Mouse (Mus musculus): Measurements from ENCODE around the gene Nfia. TPM values are rescaled to one million over a fixed set of nuclear protein-coding genes. Genes with fewer than 3 reads are reported as not detected.

Nfia gene
- polyA plus RNA-seq, 1 experiment from 2014 or later, result 37.2 TPM

DNA sequence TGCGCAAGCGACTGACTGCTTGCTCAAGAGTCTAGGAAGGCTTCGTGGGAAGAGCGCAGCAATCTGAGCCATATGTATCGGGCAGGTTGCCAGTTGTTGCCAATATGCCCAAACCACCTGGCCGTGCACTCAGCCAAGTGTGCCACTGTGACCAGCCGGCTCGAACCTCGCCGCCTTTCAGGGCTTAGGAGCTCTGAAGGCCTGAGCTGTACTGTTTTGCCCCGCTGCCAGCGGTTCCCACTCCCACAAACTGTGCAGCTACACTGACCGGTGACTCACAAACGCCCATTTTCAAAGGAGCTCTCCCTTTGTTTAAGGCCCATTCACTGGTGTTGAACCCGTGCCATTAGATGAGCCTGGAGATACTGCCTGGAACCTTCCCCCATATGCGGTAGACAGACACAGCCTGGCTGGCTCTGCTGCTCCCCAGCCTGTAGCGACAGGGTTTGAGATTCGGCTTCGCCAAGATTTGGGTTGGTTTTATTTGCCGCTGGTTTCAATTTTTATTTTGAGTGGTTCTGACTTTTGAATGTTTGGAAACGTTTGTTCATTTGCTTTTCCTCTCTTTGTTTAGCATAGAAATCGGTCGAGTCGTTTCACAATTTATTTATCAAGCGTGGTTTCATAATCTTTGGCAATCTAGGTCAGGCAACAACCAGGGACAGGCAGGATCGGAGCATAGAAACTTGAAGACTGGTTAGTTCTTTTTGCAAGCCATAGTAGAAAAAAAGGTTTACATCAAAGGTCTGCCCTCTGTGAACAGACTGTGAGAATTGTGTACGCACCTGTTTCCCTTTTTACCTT is 138.4 kb downstream of the Nfia start:
- DNase-seq (peak; percentile 69), ATAC-seq (ENCODE audit: low FRiP score, low TSS enrichment) (peak; percentile 67)
- H3K4me3 ChIP-seq (replicated peaks; ENCODE audit: low read depth, low read length), result no peak overlapping the region
- H3K9ac ChIP-seq (replicated peaks; ENCODE audit: low read length), result no peak overlapping the region
- no peak overlapping the region for H3K4me2 ChIP-seq (ENCODE audit: low read length)
- peak overlapping the region; percentile 20 for H3K27ac ChIP-seq (replicated peaks; ENCODE audit: low read depth, low read length)
- WGBS, result 71% methylated on average over 27 of the region's 27 CpGs
- peaks cover 6% of the 10 kb centered on the region; the same call in 1 of the 2 replicates for H3K4me1 ChIP-seq (ENCODE audit: control insufficient read depth, insufficient read depth, low read length)
- H3K9me3 ChIP-seq (ENCODE audit: control insufficient read depth, low read length), result no peaks in the 10 kb centered on the region
- no peaks in the 10 kb centered on the region for H3K36me3 ChIP-seq (ENCODE audit: control insufficient read depth, insufficient read depth, low read length)
- no peaks in the 10 kb centered on the region for H3K27me3 ChIP-seq (ENCODE audit: control insufficient read depth, insufficient read depth, low read length)

DNA sequence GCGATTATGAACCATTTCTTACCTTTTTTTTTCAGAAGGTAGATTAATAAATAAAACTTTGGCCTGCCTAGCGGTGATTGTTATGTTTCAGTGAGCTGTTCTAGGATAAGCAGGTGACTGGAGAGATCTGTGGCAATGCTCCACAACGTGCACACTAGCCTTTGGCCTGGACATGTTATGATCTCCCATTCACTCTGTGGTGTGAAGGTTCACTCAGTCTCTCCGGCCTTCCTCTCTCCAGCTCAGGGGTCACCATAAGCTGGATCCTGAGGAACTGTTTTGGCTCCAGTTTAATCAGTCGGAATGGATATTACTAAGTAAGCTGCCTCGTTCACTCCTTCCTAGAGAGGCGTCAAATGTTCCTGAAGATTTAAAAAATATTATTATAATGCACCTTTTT is 139.2 kb downstream of the Nfia start:
- ATAC-seq (ENCODE audit: low FRiP score, low TSS enrichment) (no peak), DNase-seq (no peak)
- no peaks in the 10 kb centered on the region for H3K9me3 ChIP-seq (ENCODE audit: control insufficient read depth, low read length)
- H3K27me3 ChIP-seq (ENCODE audit: control insufficient read depth, insufficient read depth, low read length), result no peaks in the 10 kb centered on the region
- H3K36me3 ChIP-seq (ENCODE audit: control insufficient read depth, insufficient read depth, low read length), result no peaks in the 10 kb centered on the region
- no peak overlapping the region for H3K4me2 ChIP-seq (ENCODE audit: low read length)
- no peak overlapping the region for H3K27ac ChIP-seq (replicated peaks; ENCODE audit: low read depth, low read length)
- no peak overlapping the region for H3K4me3 ChIP-seq (replicated peaks; ENCODE audit: low read depth, low read length)
- 91% methylated on average over 7 of the region's 7 CpGs for WGBS
- no peak overlapping the region for H3K9ac ChIP-seq (replicated peaks; ENCODE audit: low read length)
- H3K4me1 ChIP-seq (ENCODE audit: control insufficient read depth, insufficient read depth, low read length), result peaks cover 6% of the 10 kb centered on the region; the same call in 1 of the 2 replicates

DNA sequence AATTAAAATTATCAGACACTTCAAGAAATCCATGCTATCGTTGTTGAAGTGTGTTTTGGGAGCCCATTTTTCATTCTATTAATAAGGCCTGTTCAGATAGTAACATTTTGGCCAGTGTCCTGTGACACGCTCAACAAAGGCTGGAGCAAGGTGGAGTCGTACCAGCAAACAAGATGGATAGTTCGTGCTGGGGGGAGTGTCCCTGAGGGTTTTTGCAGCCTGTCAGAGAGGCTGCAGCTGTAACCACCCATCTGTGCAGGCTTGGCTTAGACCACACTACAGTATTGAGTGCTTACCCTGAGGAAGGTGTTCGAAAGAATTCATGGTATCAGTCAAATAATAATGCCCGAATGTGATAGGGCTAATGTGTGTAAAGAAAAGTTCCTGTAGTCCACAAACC is 139.6 kb downstream of the Nfia start:
- Histone ChIP-seq H3K27me3 (ENCODE audit: control insufficient read depth, insufficient read depth, low read length) (no peaks in the 10 kb centered on the region), H3K4me3 (replicated peaks; ENCODE audit: low read depth, low read length) (no peak overlapping the region), H3K36me3 (ENCODE audit: control insufficient read depth, insufficient read depth, low read length) (no peaks in the 10 kb centered on the region), H3K4me2 (ENCODE audit: low read length) (no peak overlapping the region), H3K4me1 (ENCODE audit: control insufficient read depth, insufficient read depth, low read length) (peaks cover 6% of the 10 kb centered on the region; the same call in 1 of the 2 replicates), H3K9me3 (ENCODE audit: control insufficient read depth, low read length) (no peaks in the 10 kb centered on the region), H3K27ac (replicated peaks; ENCODE audit: low read depth, low read length) (no peak overlapping the region), H3K9ac (replicated peaks; ENCODE audit: low read length) (no peak overlapping the region)
- 73% methylated on average over 6 of the region's 6 CpGs for WGBS
- no peak for ATAC-seq (ENCODE audit: low FRiP score, low TSS enrichment)
- no peak for DNase-seq

DNA sequence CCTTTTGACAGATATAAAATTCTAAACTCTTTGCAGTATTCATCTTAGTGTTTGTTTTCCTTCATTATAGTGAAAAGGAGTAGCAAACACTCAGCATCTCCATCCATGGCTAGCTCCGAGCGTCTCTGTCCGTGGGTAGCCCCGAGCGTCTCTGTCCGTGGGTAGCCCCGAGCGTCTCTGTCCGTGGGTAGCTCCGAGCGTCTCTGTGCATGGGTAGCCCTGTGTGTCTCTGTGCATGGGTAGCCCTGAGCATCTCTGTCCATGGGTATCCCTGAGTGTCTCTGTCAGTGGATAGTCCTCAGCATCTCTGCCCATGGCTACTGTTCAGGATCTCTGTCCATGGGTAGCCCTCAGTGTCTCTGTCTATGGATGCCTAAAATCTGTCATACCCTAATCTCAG is 140.0 kb downstream of the Nfia start:
- peaks cover 9% of the 10 kb centered on the region for H3K4me1 ChIP-seq (ENCODE audit: control insufficient read depth, insufficient read depth, low read length)
- no peak overlapping the region for H3K27ac ChIP-seq (replicated peaks; ENCODE audit: low read depth, low read length)
- H3K27me3 ChIP-seq (ENCODE audit: control insufficient read depth, insufficient read depth, low read length), result no peaks in the 10 kb centered on the region
- DNase-seq (no peak), ATAC-seq (ENCODE audit: low FRiP score, low TSS enrichment) (no peak; the same call in 1 of the 2 replicates)
- WGBS, result 97% methylated on average over 11 of the region's 11 CpGs
- no peak overlapping the region for H3K4me3 ChIP-seq (replicated peaks; ENCODE audit: low read depth, low read length)
- H3K4me2 ChIP-seq (ENCODE audit: low read length), result no peak overlapping the region
- no peaks in the 10 kb centered on the region for H3K36me3 ChIP-seq (ENCODE audit: control insufficient read depth, insufficient read depth, low read length)
- no peaks in the 10 kb centered on the region for H3K9me3 ChIP-seq (ENCODE audit: control insufficient read depth, low read length)
- H3K9ac ChIP-seq (replicated peaks; ENCODE audit: low read length), result no peak overlapping the region

DNA sequence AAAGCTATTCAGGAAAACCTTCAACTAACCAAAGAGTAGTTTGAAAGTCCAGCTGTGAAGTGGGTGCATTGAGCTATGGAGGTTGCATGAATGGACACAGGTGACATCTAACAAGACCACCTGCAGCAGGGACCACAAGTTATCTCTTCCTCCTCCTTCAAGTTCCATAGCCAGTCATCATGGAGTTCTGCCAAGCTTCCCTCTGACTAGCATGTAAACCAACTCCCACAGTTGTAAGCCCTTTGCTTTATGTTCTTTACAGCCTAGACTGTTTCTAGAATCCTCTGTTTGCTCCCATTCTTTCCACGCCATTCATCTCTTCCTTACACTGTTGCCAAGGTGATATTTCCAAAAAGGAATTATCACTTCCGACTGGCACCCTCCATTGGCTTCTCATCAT is 141.8 kb downstream of the Nfia start:
- no peak overlapping the region for H3K4me2 ChIP-seq (ENCODE audit: low read length)
- H3K36me3 ChIP-seq (ENCODE audit: control insufficient read depth, insufficient read depth, low read length), result no peaks in the 10 kb centered on the region
- ATAC-seq (ENCODE audit: low FRiP score, low TSS enrichment) (no peak), DNase-seq (no peak)
- H3K9me3 ChIP-seq (ENCODE audit: control insufficient read depth, low read length), result no peaks in the 10 kb centered on the region
- WGBS, result 75% methylated on average over 2 of the region's 2 CpGs
- H3K4me3 ChIP-seq (replicated peaks; ENCODE audit: low read depth, low read length), result no peak overlapping the region
- H3K27me3 ChIP-seq (ENCODE audit: control insufficient read depth, insufficient read depth, low read length), result no peaks in the 10 kb centered on the region
- H3K9ac ChIP-seq (replicated peaks; ENCODE audit: low read length), result no peak overlapping the region
- no peak overlapping the region for H3K27ac ChIP-seq (replicated peaks; ENCODE audit: low read depth, low read length)
- H3K4me1 ChIP-seq (ENCODE audit: control insufficient read depth, insufficient read depth, low read length), result peaks cover 18% of the 10 kb centered on the region

DNA sequence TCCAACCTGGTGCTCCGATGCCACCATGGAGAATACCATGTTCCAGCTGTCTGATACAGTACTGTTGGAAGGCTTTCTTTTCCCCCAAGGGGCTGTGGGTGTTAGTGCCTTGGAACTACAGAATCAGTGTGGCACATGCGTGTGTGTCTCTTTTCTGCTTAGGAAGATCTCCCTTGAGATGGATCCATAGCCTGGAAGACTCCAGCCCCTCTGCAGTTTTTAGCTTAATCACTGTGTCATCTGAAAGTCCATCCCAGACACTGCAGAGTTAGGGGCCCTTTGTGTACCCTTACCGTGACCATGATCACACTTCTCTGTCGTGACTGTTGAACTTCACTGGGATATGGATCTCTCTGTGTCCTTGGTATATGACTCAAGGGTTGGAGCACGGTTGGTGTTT is 142.2 kb downstream of the Nfia start:
- ATAC-seq (ENCODE audit: low FRiP score, low TSS enrichment) (no peak), DNase-seq (no peak)
- H3K9ac ChIP-seq (replicated peaks; ENCODE audit: low read length), result no peak overlapping the region
- no peaks in the 10 kb centered on the region for H3K9me3 ChIP-seq (ENCODE audit: control insufficient read depth, low read length)
- no peak overlapping the region for H3K4me3 ChIP-seq (replicated peaks; ENCODE audit: low read depth, low read length)
- H3K36me3 ChIP-seq (ENCODE audit: control insufficient read depth, insufficient read depth, low read length), result no peaks in the 10 kb centered on the region
- no peak overlapping the region for H3K4me2 ChIP-seq (ENCODE audit: low read length)
- 90% methylated on average over 5 of the region's 5 CpGs for WGBS
- H3K27ac ChIP-seq (replicated peaks; ENCODE audit: low read depth, low read length), result no peak overlapping the region
- peaks cover 18% of the 10 kb centered on the region for H3K4me1 ChIP-seq (ENCODE audit: control insufficient read depth, insufficient read depth, low read length)
- no peaks in the 10 kb centered on the region for H3K27me3 ChIP-seq (ENCODE audit: control insufficient read depth, insufficient read depth, low read length)

DNA sequence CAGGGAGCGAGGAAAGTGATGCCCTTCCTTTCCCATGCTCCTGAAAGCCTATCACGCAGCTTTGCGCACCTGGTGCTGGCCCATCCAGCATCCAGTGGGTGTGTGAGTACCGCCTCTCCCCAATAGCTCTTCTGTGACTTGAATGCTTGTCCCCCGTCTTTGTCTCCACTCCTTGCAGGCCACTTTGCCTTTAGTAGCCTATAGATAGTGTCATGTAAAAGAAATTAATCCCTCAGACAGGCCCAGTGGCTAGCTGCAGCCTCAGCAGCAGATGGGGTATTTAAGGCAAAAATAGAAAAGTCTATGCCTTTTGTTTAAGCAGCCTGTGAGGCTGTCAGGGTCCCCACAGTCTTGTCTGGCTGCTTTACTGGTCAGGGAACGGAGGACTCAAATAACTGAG is 145.0 kb downstream of the Nfia start:
- DNase-seq, result peak; percentile 25
- ATAC-seq (ENCODE audit: low FRiP score, low TSS enrichment), result peak; percentile 53; the same call in 1 of the 2 replicates
- no peak overlapping the region for H3K4me3 ChIP-seq (replicated peaks; ENCODE audit: low read depth, low read length)
- peak overlapping the region; percentile 6; the same call in 1 of the 2 replicates for H3K27ac ChIP-seq (replicated peaks; ENCODE audit: low read depth, low read length)
- H3K4me1 ChIP-seq (ENCODE audit: control insufficient read depth, insufficient read depth, low read length), result peaks cover 21% of the 10 kb centered on the region
- H3K36me3 ChIP-seq (ENCODE audit: control insufficient read depth, insufficient read depth, low read length), result no peaks in the 10 kb centered on the region
- H3K9me3 ChIP-seq (ENCODE audit: control insufficient read depth, low read length), result no peaks in the 10 kb centered on the region
- H3K4me2 ChIP-seq (ENCODE audit: low read length), result no peak overlapping the region
- 25% methylated on average over 6 of the region's 6 CpGs for WGBS
- H3K27me3 ChIP-seq (ENCODE audit: control insufficient read depth, insufficient read depth, low read length), result no peaks in the 10 kb centered on the region
- H3K9ac ChIP-seq (replicated peaks; ENCODE audit: low read length), result no peak overlapping the region

DNA sequence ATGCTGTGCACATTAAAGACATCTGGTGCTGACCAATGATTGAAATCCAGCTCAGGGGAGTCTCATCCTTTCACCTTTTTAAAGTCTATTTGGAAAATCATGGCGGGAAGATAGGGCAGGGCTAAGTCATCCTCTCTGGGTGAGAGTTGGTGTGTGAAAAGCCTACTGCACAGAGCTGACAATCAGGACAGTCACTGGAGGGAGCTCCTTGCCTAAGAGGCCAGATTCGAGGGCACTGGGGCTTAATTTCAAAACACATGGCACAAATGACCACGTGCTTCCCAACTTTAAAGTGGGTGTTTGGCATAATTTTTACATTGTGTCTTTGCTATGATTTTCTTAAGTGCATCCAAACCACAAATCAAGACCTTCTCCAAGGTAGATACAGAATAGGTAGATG is 146.1 kb downstream of the Nfia start:
- H3K27me3 ChIP-seq (ENCODE audit: control insufficient read depth, insufficient read depth, low read length), result no peaks in the 10 kb centered on the region
- no peaks in the 10 kb centered on the region for H3K9me3 ChIP-seq (ENCODE audit: control insufficient read depth, low read length)
- H3K4me3 ChIP-seq (replicated peaks; ENCODE audit: low read depth, low read length), result no peak overlapping the region
- H3K36me3 ChIP-seq (ENCODE audit: control insufficient read depth, insufficient read depth, low read length), result no peaks in the 10 kb centered on the region
- DNase-seq (no peak), ATAC-seq (ENCODE audit: low FRiP score, low TSS enrichment) (0 out of 2 replicates have a peak, but pooled peaks have one; percentile 26)
- H3K27ac ChIP-seq (replicated peaks; ENCODE audit: low read depth, low read length), result no peak overlapping the region
- H3K4me1 ChIP-seq (ENCODE audit: control insufficient read depth, insufficient read depth, low read length), result peaks cover 19% of the 10 kb centered on the region
- 57% methylated on average over 3 of the region's 3 CpGs for WGBS
- no peak overlapping the region for H3K4me2 ChIP-seq (ENCODE audit: low read length)
- H3K9ac ChIP-seq (replicated peaks; ENCODE audit: low read length), result no peak overlapping the region

DNA sequence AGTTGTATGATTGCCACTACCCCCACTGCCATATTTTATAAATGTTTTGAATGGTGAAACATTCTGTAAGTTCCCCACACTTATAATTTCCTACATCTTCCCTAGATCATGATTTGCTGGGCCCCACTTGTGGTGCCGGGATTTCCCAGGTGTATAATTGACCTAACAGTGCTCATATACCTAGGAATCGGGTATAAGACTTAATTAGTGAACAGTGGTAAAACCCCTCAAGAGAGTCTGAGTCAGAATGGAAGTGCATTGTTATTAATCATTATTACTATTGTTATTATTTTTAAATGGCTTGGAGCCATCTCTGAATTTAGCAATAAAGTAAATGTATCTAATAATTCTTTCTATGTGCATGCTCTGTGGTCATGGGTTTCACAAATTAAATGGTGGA is 147.2 kb downstream of the Nfia start:
- Histone ChIP-seq H3K27me3 (ENCODE audit: control insufficient read depth, insufficient read depth, low read length) (no peaks in the 10 kb centered on the region), H3K27ac (replicated peaks; ENCODE audit: low read depth, low read length) (no peak overlapping the region), H3K4me2 (ENCODE audit: low read length) (no peak overlapping the region), H3K4me1 (ENCODE audit: control insufficient read depth, insufficient read depth, low read length) (peaks cover 19% of the 10 kb centered on the region), H3K9ac (replicated peaks; ENCODE audit: low read length) (no peak overlapping the region), H3K36me3 (ENCODE audit: control insufficient read depth, insufficient read depth, low read length) (no peaks in the 10 kb centered on the region), H3K4me3 (replicated peaks; ENCODE audit: low read depth, low read length) (no peak overlapping the region), H3K9me3 (ENCODE audit: control insufficient read depth, low read length) (no peaks in the 10 kb centered on the region)
- no peak for DNase-seq
- ATAC-seq (ENCODE audit: low FRiP score, low TSS enrichment), result no peak
- WGBS, result 72% methylated on average over 2 of the region's 2 CpGs

Data from midbrain, embryonic 14.5 days (tissue).